Mouse (Mus musculus): ENCODE measurements around the gene Slc25a51. TPM values are rescaled to one million over a fixed set of nuclear protein-coding genes. Genes with fewer than 3 reads are reported as not detected.

The Slc25a51 gene
- polyA plus RNA-seq (2021) = 38.6 TPM

- ATAC-seq (peak; percentile 82), DNase-seq (ENCODE audit: low read depth, low spot score) (peak; percentile 31)
- POLR2A ChIA-PET = interaction anchor here (0.5 kb wide), 1 partner anchor 1399 kb away, joined by 3 read pairs; no protein-coding TSS in a partner anchor
- in situ Hi-C loops (cut with MboI; ENCODE audit: low pct_unique_long_range_greater_than_20kb) = loop anchor here (25.0 kb wide), 1 partner anchor 379 kb away; the partner anchor contains the start of gene Aldh1b1
- no peak for TF ChIP-seq CTCF (IDR thresholded peaks at IDR 0.05)
- H3K27me3 ChIP-seq = no peaks in the 10 kb centered on the region
- CTCF ChIA-PET = interaction anchor here (0.8 kb wide), 1 partner anchor 362 kb away, joined by 3 read pairs; no protein-coding TSS in a partner anchor
These were observed at the start of gene Slc25a51 for GRCm38 (mm10) chr4:45408427-45409132. Gene Slc25a51 (minus strand): TSS chr4:45408766.

DNA sequence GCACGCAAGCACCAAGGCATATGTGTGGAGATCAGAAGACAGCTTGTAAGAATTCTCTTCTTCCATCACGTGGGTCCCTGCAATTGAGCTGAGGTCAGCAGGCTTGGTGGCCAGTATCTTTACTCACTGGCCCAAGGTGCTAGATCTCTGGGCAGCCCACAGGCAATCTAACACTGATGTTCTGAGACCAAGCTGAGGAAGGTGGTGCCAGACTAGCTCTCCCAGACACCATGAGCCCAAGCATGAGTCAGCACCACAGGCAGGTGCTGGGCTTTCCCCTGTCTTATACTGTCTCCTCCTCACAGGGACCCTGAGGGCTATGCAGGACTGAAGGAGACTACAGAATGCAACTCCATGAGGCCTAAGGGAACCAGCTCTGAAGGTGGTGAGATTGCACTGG is 49.0 kb upstream of the Slc25a51 start:
- in situ Hi-C loops (cut with MboI; ENCODE audit: low pct_unique_long_range_greater_than_20kb) = no loop called here
- CTCF ChIA-PET = interaction anchor here (0.8 kb wide), 1 partner anchor 9 kb away, joined by 3 read pairs; no protein-coding TSS in a partner anchor
- ATAC-seq (no peak), DNase-seq (ENCODE audit: low read depth, low spot score) (no peak)
- POLR2A ChIA-PET = no interaction called here
- no peaks in the 10 kb centered on the region for H3K27me3 ChIP-seq
- no peak for TF ChIP-seq CTCF (IDR thresholded peaks at IDR 0.05)

DNA sequence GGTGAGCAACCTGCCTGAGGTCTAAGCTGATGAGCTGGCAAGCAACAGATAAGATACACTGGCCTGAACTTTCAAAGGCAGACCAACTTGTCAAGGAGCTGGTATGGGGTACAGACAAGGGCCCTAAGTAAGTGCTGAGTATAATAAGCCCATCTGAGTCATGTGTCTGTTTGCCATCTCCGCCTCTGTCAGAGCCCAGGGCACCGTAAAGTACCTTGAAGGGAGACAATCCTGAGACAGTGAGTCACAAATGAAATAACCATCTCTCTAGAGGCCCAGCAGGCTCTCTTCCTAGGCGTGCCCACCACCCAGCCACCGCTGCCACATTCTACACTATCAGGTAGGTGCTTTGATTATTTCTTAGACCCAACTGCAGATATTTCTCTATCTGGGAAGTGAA is 46.4 kb upstream of the Slc25a51 start:
- in situ Hi-C loops (cut with MboI; ENCODE audit: low pct_unique_long_range_greater_than_20kb) = no loop called here
- ChIA-PET CTCF (interaction anchor here (1.6 kb wide), 1 partner anchor 33 kb away, joined by 3 read pairs; no protein-coding TSS in a partner anchor), POLR2A (no interaction called here)
- no peaks in the 10 kb centered on the region for H3K27me3 ChIP-seq
- ATAC-seq (no peak), DNase-seq (ENCODE audit: low read depth, low spot score) (no peak)
- no peak for TF ChIP-seq CTCF (IDR thresholded peaks at IDR 0.05)

- no peak for DNase-seq (ENCODE audit: low read depth, low spot score)
- CTCF ChIA-PET = interaction anchor here (0.8 to 1.3 kb wide), 2 partner anchors 23 to 30 kb away, joined by 3 read pairs; no protein-coding TSS in a partner anchor
- POLR2A ChIA-PET = interaction anchor here (0.9 to 1.6 kb wide), 3 partner anchors 41 to 70 kb away, joined by 3 to 4 read pairs (median 4); no protein-coding TSS in a partner anchor
- H3K27me3 ChIP-seq = no peaks in the 10 kb centered on the region
- TF ChIP-seq CTCF (IDR thresholded peaks at IDR 0.05) = no peak
- in situ Hi-C loops (cut with MboI; ENCODE audit: low pct_unique_long_range_greater_than_20kb) = loop anchor here (5.0 kb wide), 1 partner anchor 64 kb away; no protein-coding TSS in a partner anchor
- ATAC-seq = peak; percentile 45
These were observed 44.8 kb upstream of the Slc25a51 start for GRCm38 (mm10) chr4:45453271-45453851.

DNA sequence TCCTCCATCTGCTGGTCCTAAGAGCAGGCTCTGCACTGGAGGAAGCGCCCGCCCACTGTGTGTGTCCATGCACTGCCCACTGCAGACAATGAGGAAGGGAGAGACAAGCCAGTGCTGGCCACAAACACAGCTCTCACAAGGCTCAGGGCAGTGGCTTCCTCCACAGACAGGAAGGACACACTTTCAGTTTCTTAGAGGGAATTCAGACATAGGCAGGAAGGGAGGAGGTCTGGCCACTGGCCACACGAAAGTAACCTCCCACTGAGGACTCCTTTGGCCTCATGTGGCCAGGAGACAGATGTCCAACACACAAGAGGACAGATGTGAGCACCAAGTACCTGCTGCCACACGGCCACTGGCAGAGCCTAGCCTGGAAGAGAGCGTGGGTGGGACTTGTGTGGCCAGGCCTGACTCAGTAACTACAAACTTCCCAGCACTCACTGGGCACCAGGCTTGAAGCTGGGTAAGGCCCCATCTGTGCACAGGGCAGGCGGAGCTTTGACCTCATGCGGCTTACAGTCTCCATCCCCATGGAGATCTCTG is 44.1 kb upstream of the Slc25a51 start:
- ChIA-PET POLR2A (interaction anchor here (0.9 to 1.6 kb wide), 2 partner anchors 42 to 67 kb away, joined by 3 to 4 read pairs; no protein-coding TSS in a partner anchor), CTCF (interaction anchor here (1.3 kb wide), 1 partner anchor 31 kb away, joined by 3 read pairs; no protein-coding TSS in a partner anchor)
- ATAC-seq = peak; percentile 70

DNA sequence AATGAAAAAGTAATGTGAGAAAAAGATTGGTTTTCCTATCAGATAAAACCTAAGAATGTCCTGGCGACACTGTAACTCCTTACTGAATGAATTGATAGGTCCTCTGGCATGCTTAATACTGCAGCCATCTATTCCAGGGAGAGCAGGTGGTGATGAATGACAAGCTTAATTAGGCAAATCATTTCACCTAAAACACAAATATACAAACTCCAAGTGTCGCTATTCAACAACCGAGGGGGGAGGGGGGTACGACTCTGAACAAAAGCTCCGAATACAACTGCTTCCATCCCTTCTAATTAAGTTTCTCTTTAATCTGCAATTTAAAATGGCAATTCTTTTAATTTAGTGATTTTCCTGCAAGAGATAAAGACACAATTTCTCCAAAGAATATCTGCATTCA is 40.4 kb upstream of the Slc25a51 start:
- in situ Hi-C loops (cut with MboI; ENCODE audit: low pct_unique_long_range_greater_than_20kb) = no loop called here
- no peak for ATAC-seq
- TF ChIP-seq CTCF (IDR thresholded peaks at IDR 0.05) = no peak
- no peaks in the 10 kb centered on the region for H3K27me3 ChIP-seq
- POLR2A ChIA-PET = interaction anchor here (1.9 kb wide), 1 partner anchor 15 kb away, joined by 4 read pairs; no protein-coding TSS in a partner anchor
- no peak for DNase-seq (ENCODE audit: low read depth, low spot score)
- CTCF ChIA-PET = interaction anchor here (1.0 to 1.3 kb wide), 2 partner anchors 8 to 12 kb away, joined by 4 read pairs; no protein-coding TSS in a partner anchor

More for the DNA sequence above, 44.1 kb upstream of the Slc25a51 start:
- DNase-seq (ENCODE audit: low read depth, low spot score) = no peak
- no peak for TF ChIP-seq CTCF (IDR thresholded peaks at IDR 0.05)
- H3K27me3 ChIP-seq = no peaks in the 10 kb centered on the region
- in situ Hi-C loops (cut with MboI; ENCODE audit: low pct_unique_long_range_greater_than_20kb) = loop anchor here (5.0 kb wide), 1 partner anchor 65 kb away; no protein-coding TSS in a partner anchor

DNA sequence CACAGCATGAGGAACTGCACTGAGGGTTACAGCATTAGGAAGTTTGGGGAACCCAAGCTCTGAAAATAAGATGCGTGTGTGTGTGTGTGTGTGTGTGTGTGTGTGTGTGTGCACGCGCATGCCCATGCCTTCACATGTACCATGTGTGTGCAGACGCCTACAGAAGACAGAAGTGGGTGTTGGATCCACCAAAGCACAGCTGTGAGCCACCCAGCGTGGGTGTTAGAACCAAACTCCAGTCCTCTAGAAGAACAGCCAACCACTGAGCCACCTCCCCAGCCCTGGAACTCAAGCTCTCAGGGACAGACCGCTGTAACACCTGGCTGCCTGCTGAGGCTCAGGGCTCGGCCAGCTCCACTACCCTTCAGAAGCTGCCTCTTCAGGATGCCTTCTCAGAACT is 39.9 kb upstream of the Slc25a51 start:
- no peak for DNase-seq (ENCODE audit: low read depth, low spot score)
- no peak for TF ChIP-seq CTCF (IDR thresholded peaks at IDR 0.05)
- ATAC-seq = no peak
- ChIA-PET POLR2A (interaction anchor here (1.9 kb wide), 1 partner anchor 15 kb away, joined by 4 read pairs; no protein-coding TSS in a partner anchor), CTCF (interaction anchor here (1.0 to 1.3 kb wide), 2 partner anchors 8 to 12 kb away, joined by 4 read pairs; no protein-coding TSS in a partner anchor)
- in situ Hi-C loops (cut with MboI; ENCODE audit: low pct_unique_long_range_greater_than_20kb) = no loop called here
- H3K27me3 ChIP-seq = no peaks in the 10 kb centered on the region

- ChIA-PET POLR2A (no interaction called here), CTCF (interaction anchor here (0.8 kb wide), 1 partner anchor 10 kb away, joined by 3 read pairs; no protein-coding TSS in a partner anchor)
- ATAC-seq (no peak), DNase-seq (ENCODE audit: low read depth, low spot score) (no peak)
- H3K27me3 ChIP-seq = no peaks in the 10 kb centered on the region
- in situ Hi-C loops (cut with MboI; ENCODE audit: low pct_unique_long_range_greater_than_20kb) = no loop called here
- no peak for TF ChIP-seq CTCF (IDR thresholded peaks at IDR 0.05)
These were observed 38.6 kb upstream of the Slc25a51 start for GRCm38 (mm10) chr4:45447196-45447595.

- CTCF ChIA-PET = no interaction called here
- in situ Hi-C loops (cut with MboI; ENCODE audit: low pct_unique_long_range_greater_than_20kb) = no loop called here
- no peak for ATAC-seq
- H3K27me3 ChIP-seq = no peaks in the 10 kb centered on the region
- TF ChIP-seq CTCF (IDR thresholded peaks at IDR 0.05) = no peak
- DNase-seq (ENCODE audit: low read depth, low spot score) = no peak
- POLR2A ChIA-PET = no interaction called here
These were observed 36.7 kb upstream of the Slc25a51 start for GRCm38 (mm10) chr4:45445235-45445634.

DNA sequence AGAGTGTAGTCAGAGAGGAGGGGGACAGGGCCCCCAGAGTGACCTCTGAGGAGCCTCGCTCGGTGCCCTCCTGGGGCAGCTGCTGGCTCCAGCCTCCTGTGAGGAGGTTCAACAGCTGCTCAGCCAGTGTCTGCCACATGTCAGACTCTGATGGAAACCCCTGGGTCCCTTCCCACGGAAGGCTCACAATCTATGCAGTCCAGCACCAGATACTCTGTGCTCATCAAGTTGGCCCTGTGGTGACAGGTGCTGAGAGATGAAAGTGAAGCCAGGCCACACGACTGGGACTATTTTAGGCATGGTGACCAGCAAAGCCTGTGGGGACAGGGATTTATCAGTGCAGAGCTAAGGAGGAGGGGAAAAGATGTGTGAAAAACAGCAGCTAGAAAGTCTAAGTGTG is 36.2 kb upstream of the Slc25a51 start:
- ChIA-PET POLR2A (no interaction called here), CTCF (no interaction called here)
- ATAC-seq (no peak), DNase-seq (ENCODE audit: low read depth, low spot score) (no peak)
- H3K27me3 ChIP-seq = no peaks in the 10 kb centered on the region
- in situ Hi-C loops (cut with MboI; ENCODE audit: low pct_unique_long_range_greater_than_20kb) = no loop called here
- no peak for TF ChIP-seq CTCF (IDR thresholded peaks at IDR 0.05)

Data from Patski (cell line).